Mouse (Mus musculus): ENCODE data around the gene B3galnt2.
"Not testable (repeated sequence)": the region's sequence is repeated elsewhere in the genome, so short reads cannot be mapped to it uniquely, and the experiment has no call there.

B3galnt2 gene

DNA sequence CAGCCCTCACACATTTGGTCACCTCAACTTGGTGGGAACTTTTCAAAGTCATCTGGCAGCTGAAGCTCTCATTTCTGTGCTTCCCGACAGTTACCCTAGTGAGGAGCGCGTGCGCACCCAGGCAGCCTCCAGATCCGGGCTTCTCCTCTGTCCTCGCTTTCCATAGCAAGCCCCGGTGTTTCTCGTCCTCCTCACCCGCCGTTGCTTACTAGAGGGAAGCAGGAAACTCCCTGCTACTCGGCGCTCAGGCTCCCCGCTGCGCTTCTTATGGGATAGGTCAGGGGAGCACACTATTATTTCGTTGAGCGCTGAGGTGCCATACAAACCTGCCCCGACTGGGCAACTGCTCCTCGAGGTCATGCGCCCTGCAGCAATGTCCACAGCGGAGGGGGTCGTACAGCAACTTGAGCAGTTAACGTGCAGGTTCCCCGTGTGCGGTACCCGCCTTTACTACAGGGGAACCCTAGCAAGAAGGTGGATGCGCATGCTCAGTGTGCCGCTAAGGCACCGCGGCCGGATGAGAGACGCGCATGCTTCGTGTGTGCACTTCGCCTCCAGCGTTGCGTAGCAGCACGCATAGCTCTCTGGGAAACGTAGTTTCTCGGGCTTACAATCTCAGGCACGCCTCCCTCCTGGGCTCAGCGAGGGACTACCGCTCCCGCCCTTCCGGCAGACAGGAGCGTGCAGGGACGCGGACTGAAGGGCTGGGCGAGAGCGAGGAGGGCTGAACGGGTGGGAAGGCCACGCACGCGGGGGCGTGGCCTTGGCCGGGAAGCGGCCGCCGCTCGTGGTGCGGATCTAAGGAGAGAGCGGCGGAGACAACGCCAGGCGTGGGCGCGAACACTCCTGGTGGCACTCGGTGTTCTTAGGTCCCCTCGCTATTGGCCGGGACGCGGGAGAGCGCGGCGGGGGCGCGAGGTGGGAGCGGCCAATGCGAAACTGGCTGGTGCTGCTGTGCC, at the start of gene B3galnt2:
Gene B3galnt2 (plus strand): TSS at position 596 of the 959 bp plus-strand sequence.
- peak; percentile 99 for DNase-seq

DNA sequence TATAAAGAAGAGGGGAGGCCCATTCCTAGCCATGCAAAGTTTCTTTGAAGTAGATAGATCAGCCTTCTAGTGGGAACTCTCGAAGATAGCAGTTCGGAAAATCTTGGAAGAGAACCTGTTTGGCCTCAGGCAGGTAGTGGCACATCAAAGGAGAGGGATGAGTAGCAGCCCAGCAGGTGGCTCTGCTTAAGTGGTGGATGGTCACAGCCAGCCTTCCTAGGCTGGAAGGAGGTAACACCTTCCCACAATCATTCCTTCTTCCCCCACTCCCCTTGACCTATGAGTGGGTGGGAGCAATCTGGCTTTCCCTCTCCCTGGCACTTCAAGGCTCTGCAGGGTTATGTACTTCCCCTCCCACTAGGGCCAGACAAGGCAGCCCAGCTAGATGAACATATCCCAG, 42.9 kb upstream of the B3galnt2 start:
- no peak for DNase-seq

DNA sequence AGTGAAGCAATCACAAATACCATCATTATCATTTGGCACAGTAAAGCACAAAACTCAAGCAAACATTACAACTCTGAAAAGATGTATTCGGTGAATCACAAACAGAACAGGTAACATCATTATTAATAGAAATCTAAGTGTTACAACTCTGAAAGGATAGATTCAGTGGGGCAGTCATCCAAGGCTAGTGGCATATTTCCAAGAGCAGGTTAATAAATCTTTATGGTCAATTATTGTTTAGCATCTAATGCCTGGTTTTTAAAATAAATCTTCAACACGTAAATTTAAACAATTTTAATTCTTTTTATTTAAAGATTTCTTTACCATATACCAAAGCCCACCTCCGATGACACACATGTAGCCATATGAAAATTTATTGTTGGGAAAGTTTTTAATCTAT, 34.9 kb upstream of the B3galnt2 start:
- DNase-seq: no peak

DNA sequence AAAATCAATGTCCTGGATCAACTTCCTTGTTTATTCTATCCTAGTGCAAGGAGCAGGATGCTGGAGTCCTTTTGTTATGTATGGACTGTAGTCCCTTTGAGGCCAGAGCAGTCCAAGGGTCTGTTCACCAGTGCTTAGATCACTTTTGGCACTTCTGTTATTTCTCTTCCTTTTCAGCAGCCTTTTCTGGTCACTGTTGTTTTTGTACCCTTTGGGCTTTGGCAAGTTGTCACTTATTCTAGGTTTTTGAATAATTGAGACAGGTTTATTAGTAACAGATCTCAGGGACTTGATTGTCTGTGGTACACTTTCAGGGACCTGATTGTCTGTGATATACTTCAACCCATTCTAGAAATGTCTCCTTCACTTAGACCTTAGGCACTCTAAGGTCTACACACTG, 31.7 kb upstream of the B3galnt2 start:
- no peak for DNase-seq

DNA sequence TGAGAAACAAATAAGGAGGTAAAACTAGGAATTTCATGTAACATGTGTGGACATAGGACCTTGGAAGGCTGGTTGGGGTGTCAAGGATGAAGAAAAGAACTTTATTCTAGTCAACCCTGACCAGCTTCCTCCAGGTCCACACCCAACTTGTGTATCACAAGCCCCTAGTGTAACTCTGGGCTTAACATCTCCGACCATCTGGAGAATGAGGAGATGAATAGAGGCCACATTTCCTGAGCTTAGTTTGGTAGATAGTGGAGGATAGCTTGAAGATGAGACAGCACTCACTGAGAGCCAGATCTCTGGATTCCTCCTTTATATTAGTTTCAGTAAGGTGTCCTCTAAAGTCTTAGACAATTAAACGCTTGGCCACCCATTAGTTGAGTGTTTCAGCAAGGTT, 24.3 kb upstream of the B3galnt2 start:
- DNase-seq: no peak

DNA sequence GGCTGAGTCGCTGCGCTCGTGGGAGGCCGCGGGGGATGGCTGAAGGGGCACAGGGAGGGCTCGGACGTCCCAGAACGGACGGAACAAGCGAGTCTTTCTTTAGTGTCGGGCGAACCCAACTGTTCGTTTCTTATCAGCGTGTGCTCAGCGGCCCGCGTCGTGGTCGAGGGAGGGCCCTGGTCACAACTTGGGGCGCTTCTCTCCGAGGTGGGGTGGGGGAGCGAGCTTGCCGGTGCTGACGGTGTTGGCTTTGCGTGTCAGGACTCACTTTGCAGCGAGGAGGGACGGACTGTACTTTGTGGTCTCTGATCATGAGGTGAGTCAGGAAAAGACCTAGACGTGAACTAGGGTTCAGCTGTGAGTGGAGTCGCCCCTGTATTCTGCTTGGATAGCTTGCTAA, 662 bp downstream of the B3galnt2 start:
- no peak for DNase-seq

DNA sequence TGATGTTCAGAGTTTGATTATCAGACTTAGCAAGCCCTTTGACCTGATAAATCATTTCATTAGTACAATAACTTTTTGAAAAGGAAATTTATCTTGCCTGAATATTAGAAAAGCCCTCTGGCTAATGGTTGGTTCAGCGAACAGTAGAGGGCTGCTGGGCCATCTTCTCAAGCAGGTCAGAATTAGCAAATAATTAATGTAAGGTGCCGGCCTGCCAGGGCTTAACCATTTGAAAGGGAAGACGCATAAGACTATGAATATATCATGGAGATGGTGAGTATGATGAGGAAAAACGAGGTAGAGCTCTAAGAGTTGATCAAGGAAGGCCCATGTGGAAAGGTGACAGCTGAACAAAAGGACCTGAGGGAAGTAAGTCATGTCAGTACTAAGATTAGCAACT, 2.4 kb downstream of the B3galnt2 start:
- no peak for DNase-seq

DNA sequence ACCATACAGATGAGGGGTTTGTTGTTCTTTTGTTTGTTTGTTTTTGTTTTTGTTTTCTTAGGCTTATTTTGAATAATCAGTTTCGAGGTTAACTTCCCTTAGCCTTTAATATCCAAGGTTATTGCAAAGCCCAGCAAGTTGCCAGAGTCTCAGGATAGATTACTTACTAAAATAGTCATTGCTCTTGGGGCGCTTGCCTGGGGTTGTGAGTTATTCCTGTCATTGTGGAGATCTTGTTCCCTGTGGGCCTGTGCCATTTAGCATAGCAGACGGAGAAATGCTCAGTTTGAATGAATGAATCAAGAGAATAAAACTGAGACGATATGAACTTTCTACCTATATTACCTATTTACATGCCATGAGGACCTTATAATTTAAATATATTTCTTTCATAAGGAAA, 5.9 kb downstream of the B3galnt2 start:
- DNase-seq: no peak

DNA sequence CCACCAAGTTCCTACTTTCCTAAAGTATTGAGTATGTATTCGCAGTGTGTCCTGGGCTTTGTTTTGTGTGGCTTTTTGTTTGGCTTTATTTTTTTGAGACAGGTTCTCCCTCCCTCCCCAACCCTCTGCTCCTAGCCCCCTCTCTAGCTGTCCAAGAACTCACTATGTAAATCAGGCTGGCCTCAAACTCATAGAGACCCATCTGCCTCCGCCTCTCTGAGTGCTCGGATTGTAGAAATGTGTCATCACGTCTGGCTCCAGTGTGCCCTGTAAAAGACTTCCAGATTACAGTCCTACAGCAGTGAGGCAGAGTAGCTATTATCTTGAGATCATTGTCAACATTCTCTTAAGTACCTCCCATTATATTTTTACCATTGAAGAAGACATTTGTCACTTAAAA, 6.8 kb downstream of the B3galnt2 start:
- DNase-seq: no peak

DNA sequence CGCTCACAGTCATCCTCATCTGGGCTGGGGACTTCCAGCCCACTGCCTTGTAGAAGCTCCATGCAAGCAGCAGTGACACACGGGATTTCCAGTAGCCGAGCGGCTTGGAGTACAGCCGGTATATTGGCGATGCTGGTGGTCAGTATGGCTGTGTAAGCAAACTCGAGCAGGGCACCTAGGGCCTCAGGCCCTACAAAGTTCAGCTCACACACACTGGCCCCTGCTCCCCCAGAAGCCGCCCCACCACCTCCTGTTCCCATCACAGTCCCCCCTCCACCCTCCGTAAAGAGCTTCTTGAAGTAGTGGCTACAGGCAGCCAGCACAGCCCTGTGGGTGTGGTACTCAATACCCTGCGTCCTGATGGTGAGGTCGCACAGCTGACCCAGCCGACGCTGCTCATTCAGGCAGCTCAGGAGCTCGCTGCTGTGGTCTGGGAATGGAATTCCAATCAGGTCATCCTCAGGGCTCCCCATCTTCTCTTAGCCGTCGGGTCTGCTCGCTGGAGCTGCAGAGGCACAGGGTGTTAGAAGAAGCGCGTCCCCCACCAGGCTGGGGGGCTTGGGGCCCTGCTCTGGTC, 11.2 kb downstream of the B3galnt2 start:
- DNase-seq: no peak

DNA sequence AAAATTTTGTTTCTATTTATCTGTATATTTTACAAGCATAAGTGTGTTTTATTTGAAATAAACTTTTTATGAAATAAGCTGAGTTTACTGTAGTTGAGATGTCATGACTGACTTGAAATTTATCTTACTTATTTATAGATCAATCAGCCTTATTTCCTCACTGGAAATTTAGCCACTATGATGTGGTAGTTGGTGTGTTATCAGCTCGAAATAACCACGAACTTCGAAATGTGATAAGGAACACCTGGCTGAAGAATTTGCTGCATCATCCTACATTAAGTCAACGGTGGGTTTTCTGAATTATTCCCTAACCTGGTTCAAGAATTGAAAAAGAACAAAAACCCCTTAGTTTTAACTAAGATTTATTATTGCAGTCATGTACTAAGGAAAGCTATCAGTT, 11.9 kb downstream of the B3galnt2 start:
- DNase-seq: no peak

DNA sequence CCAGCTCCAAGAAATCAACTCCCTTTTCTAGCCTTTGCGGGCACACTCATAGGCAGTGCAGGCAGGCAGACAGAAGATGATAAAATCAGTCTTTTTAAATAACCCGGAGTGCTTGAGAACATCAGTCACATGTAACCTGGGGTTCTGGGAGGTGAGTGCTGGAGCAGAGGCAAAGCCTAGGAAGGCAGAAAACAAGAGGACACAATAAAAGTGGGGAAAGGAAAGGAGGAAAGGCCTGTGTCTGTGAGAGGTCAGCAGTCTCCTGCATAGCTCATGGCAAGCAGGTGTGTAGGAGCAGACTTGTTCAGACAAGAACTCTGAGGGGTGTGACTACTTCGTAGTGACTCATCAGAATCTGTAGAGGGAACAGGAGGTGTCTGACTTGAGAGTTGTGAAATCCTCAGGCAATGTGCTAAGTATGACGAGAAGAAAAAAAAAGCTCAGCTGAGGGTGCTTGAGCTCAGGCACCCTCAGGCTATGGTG, 14.4 kb downstream of the B3galnt2 start:
- DNase-seq: no peak

DNA sequence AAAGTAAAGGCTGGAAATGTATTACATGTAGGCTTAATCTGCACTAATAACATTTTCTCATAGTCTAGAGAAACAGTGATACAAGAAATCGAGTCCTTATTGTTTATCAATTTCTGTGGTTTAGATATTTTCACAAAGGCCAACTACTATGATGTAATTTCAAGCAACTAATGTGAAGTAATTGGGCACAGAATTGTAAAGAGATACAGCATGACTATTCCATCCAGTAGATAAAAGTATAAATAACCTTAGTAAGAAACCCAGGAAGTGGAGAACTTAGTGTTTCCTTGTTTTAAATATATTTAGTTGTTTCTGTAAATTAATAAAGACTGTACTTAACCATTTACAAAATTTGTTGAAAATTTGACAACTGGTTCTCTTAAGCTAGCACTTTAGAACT, 15.5 kb downstream of the B3galnt2 start:
- DNase-seq: no peak

DNA sequence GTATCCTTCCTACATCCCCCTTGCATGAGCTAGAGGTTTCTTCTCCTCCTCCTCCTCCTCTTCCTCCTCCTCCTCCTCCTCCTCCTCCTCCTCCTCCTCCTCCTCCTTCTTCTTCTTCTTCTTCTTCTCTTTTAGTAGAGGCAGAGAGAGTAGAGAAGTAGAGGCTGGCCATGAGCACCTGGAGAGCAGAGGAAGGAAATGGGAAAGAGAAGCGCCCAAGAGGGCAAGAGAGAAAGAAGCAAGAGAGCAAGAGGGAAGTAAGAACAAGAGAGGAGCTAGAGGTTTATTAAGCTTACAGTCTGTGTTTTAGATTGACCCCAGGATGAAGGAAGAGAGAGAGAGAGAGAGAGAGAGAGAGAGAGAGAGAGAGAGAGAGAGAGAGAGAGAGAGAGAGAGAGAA, 27.6 kb downstream of the B3galnt2 start:
- DNase-seq: not testable (repeated sequence)

DNA sequence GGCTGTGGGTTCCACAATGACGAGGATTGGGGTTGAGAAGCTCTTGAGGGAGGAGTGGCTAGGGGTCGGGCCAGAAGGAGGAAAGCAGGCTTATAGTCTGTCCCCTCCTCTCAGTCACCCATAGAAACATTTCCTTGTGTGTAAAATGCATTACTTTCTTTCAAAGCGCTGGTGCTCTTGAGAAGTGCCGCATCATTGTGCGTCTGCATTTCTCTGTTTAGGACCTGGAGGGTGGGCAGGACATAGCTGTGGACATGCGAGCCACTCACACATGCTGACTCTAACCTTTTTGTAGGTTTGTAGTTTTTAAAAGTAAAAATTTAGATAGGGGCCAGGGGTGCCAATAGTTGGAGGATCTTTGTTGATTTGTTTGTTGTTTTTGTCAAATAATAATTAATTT, 29.3 kb downstream of the B3galnt2 start:
- DNase-seq: no peak

DNA sequence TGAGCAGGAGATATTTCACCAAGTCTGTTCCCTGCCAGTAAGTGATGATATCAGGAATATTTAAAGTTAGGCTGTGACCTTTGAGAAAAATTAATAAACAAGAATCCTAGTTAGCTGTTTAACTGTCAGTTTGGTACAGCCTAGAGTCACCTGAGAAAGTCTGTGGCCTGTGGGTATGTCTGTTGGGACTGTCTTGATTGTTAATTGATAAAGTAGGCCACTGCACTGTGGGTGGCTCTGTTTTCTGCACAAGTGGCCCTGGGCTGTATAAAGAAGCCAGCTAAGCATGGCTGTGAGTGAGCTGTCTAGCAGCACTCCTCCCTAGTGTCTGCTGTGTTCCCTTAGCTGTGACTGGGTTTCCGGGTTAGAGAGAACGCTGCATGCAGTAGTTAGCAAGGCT, 34.9 kb downstream of the B3galnt2 start:
- no peak for DNase-seq

DNA sequence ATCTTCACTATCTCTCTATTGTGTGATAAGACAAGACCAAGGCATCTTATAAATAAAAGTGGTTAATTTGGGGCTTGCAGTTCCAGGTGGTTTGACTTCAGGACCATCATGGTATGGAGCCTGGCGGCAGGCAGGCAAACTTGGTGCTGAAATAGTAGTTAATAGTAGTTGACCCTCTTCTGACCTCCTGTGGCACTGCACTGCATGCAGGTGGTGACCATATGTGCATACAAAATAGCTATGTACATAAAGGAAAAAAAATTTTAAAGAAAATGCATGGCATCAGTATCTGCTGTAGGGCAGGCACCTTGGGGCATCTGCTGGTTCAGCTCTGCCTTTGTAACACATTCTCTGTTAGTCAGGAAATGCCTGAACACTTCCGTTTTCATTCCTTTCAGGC, 36.1 kb downstream of the B3galnt2 start:
- no peak for DNase-seq

DNA sequence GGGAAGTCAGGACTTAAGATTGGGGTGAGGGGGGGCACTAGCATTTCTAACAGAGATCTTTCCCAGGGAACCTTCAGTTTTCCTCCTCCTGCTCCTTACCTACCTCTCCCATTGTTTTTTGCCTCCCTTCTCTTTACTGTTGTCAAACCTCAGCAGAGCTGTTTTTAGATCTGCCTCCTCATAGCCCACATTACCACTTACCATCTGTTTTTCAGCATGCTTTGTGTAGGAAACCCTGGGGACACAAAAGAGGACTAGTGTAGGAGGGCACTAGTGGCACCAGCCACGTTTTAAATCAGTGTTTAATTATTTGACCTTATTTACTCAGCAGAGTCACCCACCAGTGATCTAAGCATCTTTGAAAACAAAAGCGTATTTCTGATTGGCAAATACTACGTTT, 38.8 kb downstream of the B3galnt2 start:
- no peak for DNase-seq

DNA sequence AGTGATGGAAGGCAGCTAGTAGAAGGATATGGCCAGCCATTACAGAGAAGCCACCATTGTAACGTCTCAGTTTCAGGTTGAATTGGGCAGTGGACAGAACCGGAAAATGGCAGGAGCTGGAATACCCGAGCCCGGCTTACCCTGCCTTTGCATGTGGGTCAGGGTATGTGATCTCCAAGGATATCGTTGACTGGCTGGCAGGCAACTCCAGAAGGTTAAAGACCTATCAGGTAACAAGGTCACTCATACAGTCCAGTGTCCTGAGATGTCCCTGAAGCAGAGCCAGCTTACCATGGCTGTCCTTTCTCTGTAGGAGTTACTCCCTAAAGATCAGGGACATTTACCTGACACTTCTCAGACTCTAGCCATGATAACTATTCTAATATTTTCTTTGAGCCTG, 40.8 kb downstream of the B3galnt2 start:
- DNase-seq: no peak

DNA sequence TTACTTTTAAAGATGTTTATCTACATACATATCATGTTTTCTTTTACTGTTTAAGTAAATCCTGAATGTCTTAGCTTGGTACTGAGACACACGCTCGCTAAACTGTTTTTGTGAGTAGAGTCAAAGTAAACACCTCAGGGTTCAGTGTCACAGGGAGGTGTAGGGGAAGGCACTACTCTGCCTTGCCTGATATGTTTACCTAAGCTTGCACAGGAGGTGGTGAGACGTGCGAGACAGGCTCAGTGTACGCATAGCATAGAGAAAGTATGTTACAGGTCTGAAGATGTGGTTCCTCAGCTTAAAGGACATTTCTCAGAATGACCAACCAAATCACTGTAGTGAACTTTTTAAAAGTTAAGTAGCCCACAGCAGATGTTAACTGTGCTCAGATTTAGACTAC, 43.2 kb downstream of the B3galnt2 start:
- no peak for DNase-seq

DNA sequence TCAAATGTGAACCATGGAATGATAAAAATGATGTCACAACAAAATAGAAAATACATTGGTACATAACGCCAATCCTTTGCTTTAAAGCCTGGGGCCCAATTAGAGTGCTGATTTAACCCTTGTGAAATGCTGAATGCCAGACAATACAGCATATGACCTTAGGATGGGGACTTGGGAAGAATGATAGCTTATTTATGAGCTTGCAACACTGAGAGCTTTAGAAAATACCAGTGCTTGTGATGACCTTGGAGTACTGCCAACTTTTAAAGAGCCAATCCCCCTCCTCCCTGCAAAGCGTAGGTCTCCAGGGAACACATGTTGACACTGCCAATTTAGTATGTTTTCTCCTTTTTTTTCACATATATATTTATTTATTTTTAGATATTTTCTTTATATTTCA, 48.4 kb downstream of the B3galnt2 start:
- no peak for DNase-seq

DNA sequence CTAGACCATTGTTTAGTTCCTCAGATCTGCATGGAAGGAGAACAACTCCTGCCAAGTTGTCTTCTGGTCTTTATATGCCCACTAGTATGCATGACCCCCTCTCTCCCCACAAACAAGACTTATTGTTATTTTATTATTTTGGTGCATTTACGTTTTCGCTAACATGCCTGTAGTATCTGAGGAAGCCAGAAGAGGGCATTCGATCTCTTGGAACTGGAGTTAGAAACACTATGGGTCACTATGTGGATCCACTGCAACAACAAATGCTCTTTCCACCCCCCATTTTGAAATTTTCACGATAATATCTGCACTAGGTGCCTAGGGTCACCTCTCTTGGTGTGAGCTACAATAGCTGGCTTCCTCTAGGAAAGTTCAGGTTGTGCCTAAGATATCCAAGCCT, 49.8 kb downstream of the B3galnt2 start:
- DNase-seq: no peak

DNA sequence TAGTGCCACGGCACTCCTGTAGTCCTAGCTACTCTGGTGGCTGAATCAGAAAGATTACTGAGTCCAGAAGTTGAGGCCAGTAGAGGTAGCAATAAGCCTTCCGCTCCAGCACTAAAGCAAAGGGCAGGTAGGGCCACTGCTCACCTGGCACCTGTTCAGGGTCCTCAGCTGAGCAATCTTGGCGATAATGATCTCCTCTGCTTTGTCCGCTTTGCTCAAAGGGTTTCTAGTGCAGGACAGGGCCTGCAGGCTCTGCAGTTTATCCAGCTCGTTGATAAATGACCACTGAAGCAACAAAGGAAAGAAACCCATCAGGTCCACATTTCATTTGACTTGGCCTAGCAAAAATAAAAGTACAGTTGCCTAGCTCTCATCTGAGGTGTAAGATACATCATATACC, 50.7 kb downstream of the B3galnt2 start:
- DNase-seq: no peak

DNA sequence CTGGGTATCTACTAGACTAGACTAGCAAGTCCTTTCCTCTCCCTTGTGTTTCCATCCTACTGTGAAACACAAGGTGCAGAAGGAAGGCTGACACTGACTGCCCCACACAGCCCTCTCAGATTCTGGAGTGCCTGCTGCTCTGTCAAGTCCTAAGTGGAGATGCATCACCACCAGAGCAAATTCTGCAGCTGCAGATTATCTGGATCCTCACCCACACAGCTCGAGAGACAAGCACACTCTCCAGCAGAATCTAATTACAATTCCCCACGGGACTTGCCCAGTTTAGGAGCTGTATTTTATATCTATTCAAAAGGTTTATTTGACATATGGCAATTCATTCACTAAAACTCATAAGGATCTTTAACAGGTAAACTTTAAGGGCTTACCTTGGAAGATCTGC, 51.8 kb downstream of the B3galnt2 start:
- DNase-seq: no peak

Data from cerebellum, adult 11-12 months (tissue).